Mouse (Mus musculus) forebrain, embryonic 15.5 days (tissue): Measurements from ENCODE around the gene Gpr143. TPM values are rescaled to one million over a fixed set of nuclear protein-coding genes. Genes with fewer than 3 reads are reported as not detected.
"Not testable (repeated sequence)": the region's sequence is repeated elsewhere in the genome, so short reads cannot be mapped to it uniquely, and the experiment has no call there.

ENCODE experiments used
- ATAC-seq: fragments of 200-750 bp; cut with Nextera tagmentation; replicated peaks from 2 replicates; pipeline ENCODE4 v1.8.0; 2017; ENCODE audit warnings: mild to moderate bottlenecking, moderate TSS enrichment, moderate library complexity
- H3K27ac ChIP-seq: fragments of 300-500 bp; sonication (generic); replicated peaks from 2 replicates; pipeline ENCODE4 v1.5.1; 2015; ENCODE audit warnings: mild to moderate bottlenecking, inconsistent platforms
- H3K27me3 ChIP-seq: fragments of 300-500 bp; sonication (generic); 2 replicates; pipeline ENCODE4 v1.6.1; 2015; ENCODE audit warnings: inconsistent platforms
- H3K36me3 ChIP-seq: fragments of 300-500 bp; sonication (generic); 2 replicates; pipeline ENCODE4 v1.6.1; 2015; ENCODE audit warnings: mild to moderate bottlenecking, inconsistent platforms
- H3K4me1 ChIP-seq: fragments of 300-500 bp; sonication (generic); 2 replicates; pipeline ENCODE4 v1.6.1; 2015; ENCODE audit warnings: inconsistent platforms
- H3K4me2 ChIP-seq: fragments of 300-500 bp; sonication (generic); replicated peaks from 2 replicates; pipeline ENCODE4 v1.6.1; 2015; ENCODE audit warnings: mild to moderate bottlenecking, inconsistent platforms
- H3K4me3 ChIP-seq: fragments of 300-500 bp; sonication (generic); 2 replicates; pipeline ENCODE4 v1.5.1; 2015; ENCODE audit warnings: mild to moderate bottlenecking, inconsistent platforms
- H3K9ac ChIP-seq: fragments of 300-500 bp; sonication (generic); replicated peaks from 2 replicates; pipeline ENCODE4 v1.6.1; 2015; ENCODE audit warnings: mild to moderate bottlenecking, inconsistent platforms
- H3K9me3 ChIP-seq: fragments of 300-500 bp; sonication (generic); 2 replicates; pipeline ENCODE4 v1.6.1; 2016; ENCODE audit warnings: inconsistent platforms
- WGBS: fragments of 180-500 bp; shearing (Covaris S2); methylation state at CpG from one replicate; pipeline ENCODE4 v1.1.7; 2015; ENCODE audit warnings: mixed read lengths; 5-methylcytosine and 5-hydroxymethylcytosine counted together
- polyA plus RNA-seq: library from polyadenylated mRNA; unstranded; fragments of >200 nt; fragmentation: Nextera tagmentation; extraction: Ambion mirVana; gene quantifications from 2 replicates; pipeline ENCODE4 v1.2.1, GENCODE M21; 2015

Gpr143 gene
- polyA plus RNA-seq, 1 experiment from 2014 or later: 0.25 TPM

- H3K9ac ChIP-seq: peak overlapping the region; percentile 41
- peak; percentile 90 for ATAC-seq
- H3K36me3 ChIP-seq: no peaks in the 10 kb centered on the region
- H3K4me1 ChIP-seq: no peaks in the 10 kb centered on the region
- 18% methylated on average over 30 of the region's 48 CpGs for WGBS
- H3K4me3 ChIP-seq: peak overlapping the region; percentile 62
- 0 out of 2 replicates have a peak, but pooled peaks cover 9% of the 10 kb centered on the region for H3K27me3 ChIP-seq
- no peaks in the 10 kb centered on the region for H3K9me3 ChIP-seq
- peak overlapping the region; percentile 63 for H3K4me2 ChIP-seq
- H3K27ac ChIP-seq: no peak overlapping the region
Measured at GRCm38 (mm10) chrX:152769600-152770157, 12.0 kb upstream of the Gpr143 start.

- ATAC-seq: no peak
- no peak overlapping the region for H3K9ac ChIP-seq
- no peaks in the 10 kb centered on the region for H3K36me3 ChIP-seq
- peaks cover 3% of the 10 kb centered on the region; the same call in 1 of the 2 replicates for H3K27me3 ChIP-seq
- H3K4me1 ChIP-seq: no peaks in the 10 kb centered on the region
- no peaks in the 10 kb centered on the region for H3K9me3 ChIP-seq
- H3K27ac ChIP-seq: no peak overlapping the region
- no peak overlapping the region for H3K4me2 ChIP-seq
- H3K4me3 ChIP-seq: no peak overlapping the region
- WGBS: 88% methylated on average over 1 of the region's 1 CpGs
Measured at GRCm38 (mm10) chrX:152788129-152788528, 6.4 kb downstream of the Gpr143 start.

DNA sequence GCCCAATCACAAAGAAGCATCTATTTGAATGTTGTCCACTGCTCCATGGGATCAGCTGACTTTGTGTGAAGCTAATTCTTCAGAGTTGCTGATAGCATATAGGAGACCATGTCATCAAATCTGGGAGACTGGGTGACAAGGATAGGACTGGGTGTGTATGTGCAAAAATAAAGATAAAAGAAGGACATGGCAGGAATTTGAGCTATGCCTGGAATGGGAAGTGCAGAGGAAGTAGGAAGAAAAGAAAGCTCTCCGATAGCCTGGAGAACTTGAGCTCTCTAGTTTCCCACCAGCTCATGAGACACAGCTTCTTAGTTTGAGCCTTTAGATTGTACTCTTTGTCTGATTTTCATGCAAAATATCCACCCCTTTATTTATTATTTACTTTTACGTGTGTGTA is 6.9 kb downstream of the Gpr143 start:
- no peak overlapping the region for H3K4me3 ChIP-seq
- 77% methylated on average over 2 of the region's 2 CpGs for WGBS
- no peak overlapping the region for H3K27ac ChIP-seq
- no peak overlapping the region for H3K4me2 ChIP-seq
- no peaks in the 10 kb centered on the region for H3K36me3 ChIP-seq
- peaks cover 3% of the 10 kb centered on the region; the same call in 1 of the 2 replicates for H3K27me3 ChIP-seq
- no peak for ATAC-seq
- H3K4me1 ChIP-seq: no peaks in the 10 kb centered on the region
- H3K9ac ChIP-seq: no peak overlapping the region
- no peaks in the 10 kb centered on the region for H3K9me3 ChIP-seq

- Histone ChIP-seq H3K9ac (no peak overlapping the region), H3K4me2 (no peak overlapping the region)
Measured at GRCm38 (mm10) chrX:152805317-152805716, 23.6 kb downstream of the Gpr143 start.

DNA sequence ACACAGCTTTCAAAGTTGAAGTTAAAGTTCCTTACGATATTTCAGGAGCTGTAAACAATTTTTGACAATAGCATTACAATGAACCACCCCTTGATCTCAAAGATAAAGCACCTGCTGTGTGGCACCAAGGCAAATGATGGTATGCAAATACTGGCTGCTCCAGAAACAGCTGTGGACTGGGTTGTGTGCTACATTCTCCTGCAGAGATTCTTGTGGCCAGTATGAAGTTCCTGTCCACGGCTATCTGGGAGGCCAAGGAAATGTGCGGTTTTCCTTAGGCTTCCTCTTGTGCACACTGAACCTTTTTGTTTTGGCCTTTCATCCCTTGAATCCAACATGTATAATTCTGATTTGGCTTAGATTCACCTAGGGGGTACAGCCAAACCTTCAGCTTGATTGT is 31.6 kb downstream of the Gpr143 start:
- no peaks in the 10 kb centered on the region for H3K36me3 ChIP-seq
- no peaks in the 10 kb centered on the region for H3K27me3 ChIP-seq
- no peak overlapping the region for H3K4me2 ChIP-seq
- 76% methylated on average over 3 of the region's 3 CpGs for WGBS
- H3K9ac ChIP-seq: no peak overlapping the region
- no peaks in the 10 kb centered on the region for H3K4me1 ChIP-seq
- H3K4me3 ChIP-seq: no peak overlapping the region
- H3K9me3 ChIP-seq: no peaks in the 10 kb centered on the region
- H3K27ac ChIP-seq: no peak overlapping the region
- no peak for ATAC-seq

More at GRCm38 (mm10) chrX:152805317-152805716, 23.6 kb downstream of the Gpr143 start:
- Histone ChIP-seq H3K27me3 (no peaks in the 10 kb centered on the region), H3K27ac (no peak overlapping the region), H3K9me3 (no peaks in the 10 kb centered on the region), H3K36me3 (no peaks in the 10 kb centered on the region), H3K4me1 (no peaks in the 10 kb centered on the region), H3K4me3 (no peak overlapping the region)
- ATAC-seq: no peak

DNA sequence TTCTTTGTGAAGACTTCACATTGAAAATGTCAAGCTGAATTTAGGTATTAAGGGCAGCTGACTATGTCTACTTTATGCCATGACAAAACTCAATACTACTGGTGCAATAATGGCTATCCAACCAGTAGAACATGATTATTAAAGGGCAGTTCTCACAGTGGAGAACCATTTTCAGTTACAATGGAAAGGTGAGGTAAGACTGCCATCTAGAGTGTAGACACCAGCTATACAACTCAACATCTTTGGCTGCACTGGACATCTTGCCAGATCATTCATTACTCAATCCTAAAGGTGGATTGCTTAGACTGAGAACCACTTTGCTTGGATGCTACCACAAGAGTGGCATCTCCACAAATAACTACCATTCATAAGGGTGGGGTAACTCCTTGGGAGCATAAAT is 37.3 kb downstream of the Gpr143 start:
- no peaks in the 10 kb centered on the region for H3K9me3 ChIP-seq
- no peak overlapping the region for H3K27ac ChIP-seq
- H3K36me3 ChIP-seq: no peaks in the 10 kb centered on the region
- ATAC-seq: no peak
- H3K9ac ChIP-seq: no peak overlapping the region
- no peak overlapping the region for H3K4me2 ChIP-seq
- no peaks in the 10 kb centered on the region for H3K27me3 ChIP-seq
- no peaks in the 10 kb centered on the region for H3K4me1 ChIP-seq
- H3K4me3 ChIP-seq: no peak overlapping the region

DNA sequence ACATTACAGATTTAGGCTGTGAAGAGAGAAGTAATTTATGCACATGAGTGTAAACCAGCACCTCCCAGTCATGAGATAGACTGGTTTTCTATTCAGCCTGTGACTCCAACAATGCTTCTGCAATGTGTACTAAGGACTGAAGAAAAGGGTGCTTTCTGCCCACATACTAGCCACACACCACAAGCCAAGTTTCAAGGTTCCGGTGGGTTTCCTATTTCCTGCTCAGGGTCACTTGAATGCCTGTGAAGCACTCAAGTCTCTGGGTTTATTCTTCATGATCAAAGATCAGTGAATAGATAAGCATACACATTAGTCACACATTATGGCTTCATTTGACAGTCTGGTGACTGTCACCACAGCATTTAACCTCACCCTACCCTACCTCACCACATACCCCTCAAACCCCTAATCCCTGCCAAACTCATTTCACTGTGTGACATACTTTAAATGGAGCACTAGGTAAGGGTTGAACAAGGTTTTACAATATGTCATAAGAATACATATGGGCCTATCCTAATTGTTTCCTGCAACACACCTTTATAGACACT is 49.4 kb downstream of the Gpr143 start:
- no CpG with 5 or more reads among the region's 1 CpGs for WGBS
- not testable (repeated sequence) for H3K27ac ChIP-seq

GRCm38 (mm10) chrX:152834940-152835339 is 53.2 kb downstream of the Gpr143 start:
- not testable (repeated sequence) for ATAC-seq
- whole genome bisulfite sequencing: 32% methylated on average over 5 of the region's 5 CpGs

More for the DNA sequence above, 49.4 kb downstream of the Gpr143 start:
- not testable (repeated sequence) for ATAC-seq, H3K4me1 ChIP-seq, H3K9ac ChIP-seq, H3K27me3 ChIP-seq, H3K4me2 ChIP-seq, H3K9me3 ChIP-seq, H3K4me3 ChIP-seq, H3K36me3 ChIP-seq

DNA sequence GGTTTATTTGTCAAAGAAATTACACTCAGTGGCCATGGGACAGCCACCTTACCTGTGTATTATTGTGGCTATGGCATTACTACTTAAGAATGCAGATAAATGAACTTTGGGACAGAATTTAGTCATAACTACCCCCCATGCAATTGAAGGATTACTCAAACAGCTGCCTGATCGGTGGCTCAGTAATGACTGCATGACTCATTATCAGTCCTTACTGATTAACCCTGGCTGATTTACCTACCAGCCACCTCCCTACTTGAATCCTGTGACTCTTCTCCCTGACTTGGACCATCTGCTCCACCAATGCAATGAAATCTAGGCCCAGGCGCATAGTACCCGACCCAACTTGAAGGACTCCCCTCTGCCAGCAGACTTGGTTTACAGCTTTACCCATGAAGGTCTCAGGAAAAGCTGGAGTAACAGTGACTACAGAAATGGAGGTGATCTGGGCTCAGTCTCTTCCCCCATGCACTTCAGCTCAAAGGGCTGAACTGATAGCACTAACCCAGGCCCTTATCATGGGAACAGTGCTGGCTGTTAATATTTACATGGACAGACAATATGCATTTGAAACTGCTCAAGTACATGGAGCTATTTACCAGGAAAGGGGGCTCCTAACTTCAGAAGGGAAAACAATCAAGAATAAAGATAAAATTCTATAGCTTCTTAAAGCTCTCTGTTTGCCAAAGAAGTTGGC is 73.5 kb downstream of the Gpr143 start:
- no peak overlapping the region for H3K27ac ChIP-seq
- no peaks in the 10 kb centered on the region for H3K36me3 ChIP-seq
- no peak for ATAC-seq
- 92% methylated on average over 3 of the region's 3 CpGs for WGBS
- H3K4me3 ChIP-seq: no peak overlapping the region
- no peaks in the 10 kb centered on the region for H3K9me3 ChIP-seq
- H3K27me3 ChIP-seq: no peaks in the 10 kb centered on the region
- no peaks in the 10 kb centered on the region for H3K4me1 ChIP-seq
- no peak overlapping the region for H3K4me2 ChIP-seq
- H3K9ac ChIP-seq: no peak overlapping the region

More at GRCm38 (mm10) chrX:152834940-152835339, 53.2 kb downstream of the Gpr143 start:
- H3K4me2 ChIP-seq, H3K4me3 ChIP-seq, H3K27ac ChIP-seq, H3K27me3 ChIP-seq, H3K4me1 ChIP-seq, H3K36me3 ChIP-seq, H3K9me3 ChIP-seq, H3K9ac ChIP-seq: not testable (repeated sequence)

Other genes with a start within 250 kb of the Gpr143 start
- not detected in 2 replicates for gene Cldn34a, start 218.6 kb upstream of the Gpr143 start, polyA plus RNA-seq
- gene Shroom2, start 12.5 kb upstream of the Gpr143 start, polyA plus RNA-seq: 39.3 and 41.7 TPM in 2 replicates
- gene Usp51, start 224.5 kb downstream of the Gpr143 start, polyA plus RNA-seq: 2.2 and 2.6 TPM in 2 replicates